Mouse (Mus musculus): ENCODE measurements around the gene Itm2c. TPM values are rescaled to one million over a fixed set of nuclear protein-coding genes. Genes with fewer than 3 reads are reported as not detected.

Itm2c gene
- polyA plus RNA-seq, 1 experiment from 2014 or later, result 78.1 TPM

Other genes starting within 250 kb of the Itm2c start
- 0.74 and 1.2 TPM in 2 replicates for gene Sp100, start 244.3 kb upstream of the Itm2c start, polyA plus RNA-seq (2014; fragmentation: Nextera tagmentation; extraction: Ambion mirVana)
- 1.1 and 1.2 TPM in 2 replicates for gene A630001G21Rik, start 115.6 kb upstream of the Itm2c start, polyA plus RNA-seq (2014; fragmentation: Nextera tagmentation; extraction: Ambion mirVana)
- gene Cab39, start 100.8 kb upstream of the Itm2c start, polyA plus RNA-seq (2014; fragmentation: Nextera tagmentation; extraction: Ambion mirVana), result 68.0 and 69.0 TPM in 2 replicates
- gene 4933407L21Rik, start 34.2 kb downstream of the Itm2c start, polyA plus RNA-seq (2014; fragmentation: Nextera tagmentation; extraction: Ambion mirVana), result 0.36 and 0.97 TPM in 2 replicates
- gene Gpr55, start 66.7 kb downstream of the Itm2c start, polyA plus RNA-seq (2014; fragmentation: Nextera tagmentation; extraction: Ambion mirVana), result not detected in 2 replicates
- gene Spata3, start 122.5 kb downstream of the Itm2c start, polyA plus RNA-seq (2014; fragmentation: Nextera tagmentation; extraction: Ambion mirVana), result not detected in 2 replicates
- 0.15 and 0.28 TPM in 2 replicates for gene 2810459M11Rik, start 151.6 kb downstream of the Itm2c start, polyA plus RNA-seq (2014; fragmentation: Nextera tagmentation; extraction: Ambion mirVana)
- 238 and 259 TPM in 2 replicates for gene Psmd1, start 170.1 kb downstream of the Itm2c start, polyA plus RNA-seq (2014; fragmentation: Nextera tagmentation; extraction: Ambion mirVana)
- 0.19 and 0.23 TPM in 2 replicates for gene Htr2b, start 217.7 kb downstream of the Itm2c start, polyA plus RNA-seq (2014; fragmentation: Nextera tagmentation; extraction: Ambion mirVana)
- gene Gm21972, start 239.4 kb downstream of the Itm2c start, polyA plus RNA-seq (2014; fragmentation: Nextera tagmentation; extraction: Ambion mirVana), result 0.40 TPM in 1 of 2 replicates, not detected in the other